Mouse (Mus musculus) liver, postnatal 0 days (tissue): ENCODE measurements at regions not wholly inside any gene's neighbourhood (a gene's known extent, or its start where the extent isn't known, plus 50 kb on each side); places are given as distances from the start of the nearest gene placed in this dataset.

ENCODE experiments used
- ATAC-seq: fragments of 200-750 bp; cut with Nextera tagmentation; 2 replicates; pipeline ENCODE4 v1.8.0; 2017; ENCODE audit warnings: mild to moderate bottlenecking, moderate library complexity
- DNase-seq: peaks from one replicate; pipeline ENCODE4 v3.0.0-alpha.2; 2016
- H3K27ac ChIP-seq: fragments of 300-500 bp; sonication (generic); 2 replicates; pipeline ENCODE4 v1.5.1; 2014; ENCODE audit warnings: antibody characterized with exemption, moderate library complexity, mild to moderate bottlenecking, low read depth
- H3K27me3 ChIP-seq: fragments of 300-500 bp; sonication (generic); 2 replicates; pipeline ENCODE4 v1.6.1; 2014; ENCODE audit warnings: low read length, control low read depth, mixed read lengths; ENCODE audit not compliant: insufficient read depth
- H3K36me3 ChIP-seq: fragments of 300-500 bp; sonication (generic); replicated peaks from 2 replicates; pipeline ENCODE4 v1.6.1; 2014; ENCODE audit warnings: mild to moderate bottlenecking, control low read depth, low read length, moderate library complexity, mixed read lengths; ENCODE audit not compliant: insufficient read depth
- H3K4me1 ChIP-seq: fragments of 300-500 bp; sonication (generic); 2 replicates; pipeline ENCODE4 v1.6.1; 2014; ENCODE audit warnings: antibody characterized with exemption, mild to moderate bottlenecking, control low read depth; ENCODE audit not compliant: insufficient read depth
- H3K4me2 ChIP-seq: fragments of 300-500 bp; sonication (generic); 2 replicates; pipeline ENCODE4 v1.6.1; 2014; ENCODE audit warnings: low read depth, mild to moderate bottlenecking, low read length, moderate library complexity, mixed read lengths
- H3K4me3 ChIP-seq: fragments of 300-500 bp; sonication (generic); 2 replicates; pipeline ENCODE4 v1.5.1; 2014; ENCODE audit warnings: low read depth, low read length
- H3K9ac ChIP-seq: fragments of 300-500 bp; sonication (generic); replicated peaks from 2 replicates; pipeline ENCODE4 v1.6.1; 2014; ENCODE audit warnings: mild to moderate bottlenecking, moderate library complexity
- H3K9me3 ChIP-seq: fragments of 300-500 bp; sonication (generic); 2 replicates; pipeline ENCODE4 v1.6.1; 2016; ENCODE audit warnings: mild to moderate bottlenecking, control low read depth, low read length, mixed read lengths
- CTCF ChIP-seq: sonication (generic); IDR thresholded peaks from 2 replicates; pipeline ENCODE4 v1.5.1; 2016; ENCODE audit warnings: antibody characterized with exemption, low read depth
- EP300 ChIP-seq: IDR thresholded peaks from 2 replicates; pipeline ENCODE4 v1.6.1; 2016; ENCODE audit warnings: antibody characterized with exemption, low read depth, mild to moderate bottlenecking
- WGBS: fragments of 180-500 bp; shearing (Covaris S2); extraction: QIAGEN DNeasy Blood & Tissue Kit; methylation state at CpG from one replicate; pipeline ENCODE4 v1.1.7; 2014; ENCODE audit not compliant: insufficient replicate concordance; 5-methylcytosine and 5-hydroxymethylcytosine counted together

DNA sequence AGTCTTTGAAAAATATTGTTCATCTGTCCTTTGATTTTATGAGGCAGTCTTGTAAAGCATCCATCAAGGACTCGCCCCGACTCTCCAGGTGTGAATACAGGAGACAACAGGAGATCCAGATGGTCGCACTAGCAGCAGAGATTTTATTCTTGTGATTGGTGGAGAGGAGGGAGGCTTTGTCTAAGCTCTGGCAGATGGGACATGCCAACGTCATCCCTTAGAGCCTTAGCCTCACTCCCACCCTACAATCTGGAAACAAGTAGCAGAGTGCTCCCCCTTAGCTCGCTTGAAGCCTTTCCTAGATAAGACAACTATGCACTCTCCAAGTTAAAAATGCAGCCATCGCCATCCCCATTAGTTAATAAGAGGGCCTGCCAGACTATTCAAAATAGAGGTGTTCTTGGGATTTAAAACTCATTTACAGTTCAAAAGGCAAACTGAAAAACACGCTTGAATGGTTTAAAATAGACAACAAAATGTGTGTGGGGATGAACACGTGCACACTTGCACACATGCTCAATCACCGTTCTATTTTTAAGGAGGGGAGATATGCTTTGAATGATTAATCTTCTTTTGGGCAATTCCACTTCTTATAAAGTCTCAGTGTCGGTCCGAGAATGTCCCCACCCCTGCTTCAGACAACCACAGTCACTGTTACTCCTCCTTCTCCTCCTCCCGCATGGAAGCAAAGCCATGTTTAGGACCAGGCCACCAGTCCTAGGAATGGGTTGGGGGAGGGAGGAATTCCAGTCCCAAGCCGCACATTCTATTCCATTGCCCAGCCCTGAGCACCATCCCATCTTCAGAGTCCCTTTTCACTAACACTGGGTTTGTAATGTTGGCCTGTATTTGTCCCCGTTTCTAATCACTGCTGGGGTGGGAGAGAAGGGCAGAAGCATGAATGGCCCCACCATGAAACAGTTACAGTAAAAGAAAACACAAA, 61.5 kb upstream of the Egln3 start:
- WGBS = 71% methylated on average over 14 of the region's 14 CpGs
- H3K27me3 ChIP-seq = no peaks in the 10 kb centered on the region
- no peak for DNase-seq
- no peak for ATAC-seq
- H3K9ac ChIP-seq = no peak overlapping the region
- H3K9me3 ChIP-seq = no peaks in the 10 kb centered on the region
- peaks cover 16% of the 10 kb centered on the region for H3K4me1 ChIP-seq
- H3K4me2 ChIP-seq = no peak overlapping the region
- TF ChIP-seq EP300 = no peak
- TF ChIP-seq CTCF = no peak
- H3K4me3 ChIP-seq = no peak overlapping the region
- no peaks in the 10 kb centered on the region for H3K36me3 ChIP-seq
- no peak overlapping the region for H3K27ac ChIP-seq

DNA sequence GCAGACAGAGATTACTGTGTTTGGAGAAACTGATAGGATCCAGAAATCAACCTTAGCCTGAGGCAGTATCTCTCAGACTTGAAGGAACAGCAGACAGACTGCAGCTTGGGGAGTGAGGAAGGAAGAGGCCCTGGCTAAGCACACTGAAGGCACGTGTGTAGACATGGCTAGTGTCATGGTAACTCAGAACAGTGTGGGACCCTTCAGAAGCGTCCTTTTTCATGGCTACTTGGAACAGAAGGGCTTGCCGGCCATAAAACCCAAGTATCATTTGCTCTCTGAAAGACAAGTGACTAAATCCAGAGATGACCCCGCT, 60.7 kb upstream of the Egln3 start:
- TF ChIP-seq CTCF (no peak), EP300 (no peak)
- peak overlapping the region; percentile 22; the same call in 1 of the 2 replicates for H3K27ac ChIP-seq
- no peaks in the 10 kb centered on the region for H3K9me3 ChIP-seq
- no peak for DNase-seq
- ATAC-seq = no peak
- no peak overlapping the region for H3K9ac ChIP-seq
- H3K4me2 ChIP-seq = no peak overlapping the region
- WGBS = 34% methylated on average over 4 of the region's 4 CpGs
- H3K4me1 ChIP-seq = peaks cover 16% of the 10 kb centered on the region
- no peak overlapping the region for H3K4me3 ChIP-seq
- H3K36me3 ChIP-seq = no peaks in the 10 kb centered on the region
- H3K27me3 ChIP-seq = no peaks in the 10 kb centered on the region

DNA sequence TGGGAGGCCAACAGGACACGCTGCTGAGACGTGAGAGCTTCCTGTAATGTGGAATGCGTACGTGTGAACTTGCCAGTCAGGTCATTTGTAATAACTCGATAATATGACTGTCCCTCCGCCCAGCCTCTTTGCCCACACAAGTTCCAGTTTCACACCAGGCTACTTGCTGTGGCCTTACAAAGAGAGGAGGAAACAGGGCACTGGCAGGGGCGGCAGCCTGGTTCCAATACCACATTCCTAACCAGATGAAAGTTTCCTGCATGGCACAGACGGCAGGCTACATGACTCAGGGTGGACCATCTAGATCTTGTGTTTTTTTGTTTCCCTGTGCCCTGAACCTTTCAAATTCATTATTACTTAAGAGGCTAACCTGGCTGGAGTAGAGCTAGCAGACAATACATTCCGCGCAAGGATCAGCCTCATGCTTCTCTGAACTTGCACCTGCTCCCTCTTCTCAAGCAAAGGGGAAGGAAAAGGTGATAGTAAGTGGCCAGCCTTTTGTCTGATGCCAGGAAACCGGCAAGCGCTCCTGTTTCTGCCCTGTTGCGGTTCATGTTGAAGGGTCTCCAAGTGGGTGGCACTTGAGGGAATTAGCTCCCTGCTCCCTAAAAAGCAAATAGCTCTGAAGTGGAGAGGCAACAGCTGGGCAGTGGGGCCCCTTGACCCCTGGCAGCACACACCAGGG, 60.2 kb upstream of the Egln3 start:
- Histone ChIP-seq H3K4me3 (no peak overlapping the region), H3K4me2 (no peak overlapping the region), H3K9me3 (no peaks in the 10 kb centered on the region), H3K4me1 (peaks cover 16% of the 10 kb centered on the region), H3K27me3 (no peaks in the 10 kb centered on the region), H3K27ac (peak overlapping the region; percentile 22; the same call in 1 of the 2 replicates), H3K36me3 (no peaks in the 10 kb centered on the region), H3K9ac (no peak overlapping the region)
- WGBS = 45% methylated on average over 13 of the region's 13 CpGs
- ATAC-seq = no peak
- TF ChIP-seq EP300 (no peak), CTCF (no peak)
- no peak for DNase-seq

DNA sequence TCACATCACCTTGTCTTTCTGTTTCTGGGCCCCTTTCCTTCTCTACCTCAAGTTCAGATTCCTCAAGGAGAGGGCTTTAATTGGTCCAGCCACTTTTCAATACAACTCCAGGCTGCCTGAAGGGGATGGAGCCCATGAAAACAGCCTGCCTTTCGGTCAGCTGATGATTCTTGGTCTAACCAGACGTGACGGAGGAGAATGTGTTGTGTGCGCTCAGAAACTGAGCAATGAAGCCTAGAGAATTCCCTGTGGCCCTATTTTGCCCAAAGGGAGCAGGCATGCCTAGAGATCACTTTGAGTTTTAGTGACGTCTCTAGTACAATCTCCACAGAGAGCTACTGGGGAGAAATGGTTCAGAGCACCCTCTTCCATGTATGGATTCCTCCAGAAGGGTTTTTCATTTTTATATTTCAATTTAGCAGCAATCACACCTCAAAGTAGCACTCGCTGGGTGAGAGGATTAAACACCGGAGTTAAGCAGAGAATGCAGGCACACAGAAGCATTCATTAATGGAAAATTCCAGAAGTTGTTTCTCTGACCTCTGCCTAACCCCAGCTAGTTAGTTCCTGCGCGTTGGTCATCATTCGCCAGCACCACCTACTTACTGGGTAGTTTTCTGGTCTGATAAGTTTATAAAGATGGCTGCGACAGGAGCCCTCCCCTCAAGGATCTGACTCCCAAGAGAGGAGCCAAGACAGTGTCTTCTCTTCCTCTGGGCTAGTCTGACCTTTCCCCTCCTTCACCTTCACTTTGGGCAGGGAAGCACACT, 58.8 kb upstream of the Egln3 start:
- ATAC-seq (no peak), DNase-seq (no peak)
- Histone ChIP-seq H3K4me1 (peaks cover 16% of the 10 kb centered on the region), H3K4me2 (no peak overlapping the region), H3K36me3 (no peaks in the 10 kb centered on the region), H3K9me3 (no peaks in the 10 kb centered on the region), H3K27ac (no peak overlapping the region), H3K9ac (no peak overlapping the region), H3K4me3 (no peak overlapping the region), H3K27me3 (no peaks in the 10 kb centered on the region)
- WGBS = 80% methylated on average over 11 of the region's 11 CpGs
- TF ChIP-seq EP300 = no peak

DNA sequence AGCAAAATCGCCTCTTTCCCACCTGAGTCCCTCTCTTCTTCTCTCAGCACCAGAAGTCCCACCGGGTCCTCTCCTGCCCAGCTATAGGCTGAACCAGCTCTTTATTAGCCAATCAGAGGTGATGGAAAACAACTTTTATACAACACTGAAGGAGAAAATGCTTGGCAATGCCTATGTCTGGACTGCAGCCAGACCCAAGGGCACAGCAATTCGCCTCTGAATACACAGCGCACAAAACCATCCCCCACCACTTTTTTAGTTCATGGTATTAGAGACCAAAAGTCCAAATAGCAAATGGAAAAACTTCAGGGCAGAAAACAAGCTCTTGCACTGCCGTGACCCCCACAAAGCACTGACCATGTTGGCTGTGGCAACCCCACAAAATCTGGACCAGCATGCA, 57.8 kb upstream of the Egln3 start:
- ATAC-seq = peak; percentile 39
- TF ChIP-seq CTCF = no peak
- TF ChIP-seq EP300 = no peak
- peaks cover 20% of the 10 kb centered on the region for H3K4me1 ChIP-seq
- DNase-seq = no peak
- no peak overlapping the region for H3K9ac ChIP-seq
- H3K4me3 ChIP-seq = no peak overlapping the region
- no peak overlapping the region for H3K27ac ChIP-seq
- H3K36me3 ChIP-seq = no peaks in the 10 kb centered on the region
- 74% methylated on average over 5 of the region's 5 CpGs for WGBS
- H3K9me3 ChIP-seq = no peaks in the 10 kb centered on the region
- H3K4me2 ChIP-seq = no peak overlapping the region
- H3K27me3 ChIP-seq = no peaks in the 10 kb centered on the region

DNA sequence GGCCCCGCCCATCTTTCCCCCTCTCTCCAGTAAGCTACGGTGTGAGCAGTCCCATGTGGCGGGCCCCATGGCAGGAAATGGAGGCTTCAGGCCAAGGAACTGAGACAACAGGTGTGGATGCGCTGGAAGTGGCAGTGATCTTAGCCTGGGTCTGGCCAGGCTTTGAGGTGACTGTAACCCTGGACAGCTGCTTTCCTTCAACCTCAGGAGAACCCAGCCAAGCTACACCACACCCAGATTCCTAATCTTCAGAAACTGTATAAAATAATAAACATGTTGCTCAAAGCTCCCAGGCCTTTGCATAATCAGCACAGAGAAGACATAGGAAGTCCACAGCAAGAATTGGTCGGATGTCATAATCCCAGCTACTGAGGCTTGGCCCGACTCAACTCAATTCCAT, 56.8 kb upstream of the Egln3 start:
- no peak overlapping the region for H3K4me3 ChIP-seq
- peaks cover 23% of the 10 kb centered on the region for H3K4me1 ChIP-seq
- no peaks in the 10 kb centered on the region for H3K27me3 ChIP-seq
- H3K9ac ChIP-seq = no peak overlapping the region
- H3K36me3 ChIP-seq = no peaks in the 10 kb centered on the region
- ATAC-seq (no peak), DNase-seq (no peak)
- H3K27ac ChIP-seq = no peak overlapping the region
- WGBS = 63% methylated on average over 6 of the region's 6 CpGs
- TF ChIP-seq EP300 = no peak
- no peak for TF ChIP-seq CTCF
- H3K4me2 ChIP-seq = no peak overlapping the region
- no peaks in the 10 kb centered on the region for H3K9me3 ChIP-seq
